Mouse (Mus musculus) forebrain, embryonic 12.5 days (tissue): Measurements from ENCODE around the gene Rabgef1. TPM values are rescaled to one million over a fixed set of nuclear protein-coding genes. Genes with fewer than 3 reads are reported as not detected.

Experiments used
- ATAC-seq: fragments of 200-750 bp; cut with Nextera tagmentation; 2 replicates; pipeline ENCODE4 v1.8.0; 2017; ENCODE audit warnings: moderate TSS enrichment; ENCODE audit not compliant: low FRiP score
- H3K27ac ChIP-seq: fragments of 300-500 bp; sonication (generic); 2 replicates; pipeline ENCODE4 v1.5.1; 2016; ENCODE audit warnings: mild to moderate bottlenecking
- H3K27me3 ChIP-seq: fragments of 300-500 bp; sonication (generic); 2 replicates; pipeline ENCODE4 v1.6.1; 2016; ENCODE audit warnings: mild to moderate bottlenecking
- H3K36me3 ChIP-seq: fragments of 300-500 bp; sonication (generic); replicated peaks from 2 replicates; pipeline ENCODE4 v1.6.1; 2016; ENCODE audit warnings: mild to moderate bottlenecking
- H3K4me1 ChIP-seq: fragments of 300-500 bp; sonication (generic); 2 replicates; pipeline ENCODE4 v1.6.1; 2016
- H3K4me2 ChIP-seq: fragments of 300-500 bp; sonication (generic); 2 replicates; pipeline ENCODE4 v1.6.1; 2016; ENCODE audit warnings: mild to moderate bottlenecking, moderate library complexity
- H3K4me3 ChIP-seq: fragments of 300-500 bp; sonication (generic); replicated peaks from 2 replicates; pipeline ENCODE4 v1.5.1; 2016; ENCODE audit warnings: mild to moderate bottlenecking
- H3K9ac ChIP-seq: fragments of 300-500 bp; sonication (generic); 2 replicates; pipeline ENCODE4 v1.6.1; 2016; ENCODE audit warnings: mild to moderate bottlenecking
- H3K9me3 ChIP-seq: fragments of 300-500 bp; sonication (generic); 2 replicates; pipeline ENCODE4 v1.6.1; 2016
- WGBS: fragments of 180-500 bp; shearing (Covaris S2); methylation state at CpG from one replicate; pipeline ENCODE4 v1.1.7; 2016; 5-methylcytosine and 5-hydroxymethylcytosine counted together
- polyA plus RNA-seq: library from polyadenylated mRNA; unstranded; fragments of >200 nt; fragmentation: Nextera tagmentation; extraction: Ambion mirVana; gene quantifications from 2 replicates; pipeline ENCODE4 v1.2.1, GENCODE M21; 2016

Rabgef1 gene
- polyA plus RNA-seq, result 30.7 and 31.5 TPM in 2 replicates

DNA sequence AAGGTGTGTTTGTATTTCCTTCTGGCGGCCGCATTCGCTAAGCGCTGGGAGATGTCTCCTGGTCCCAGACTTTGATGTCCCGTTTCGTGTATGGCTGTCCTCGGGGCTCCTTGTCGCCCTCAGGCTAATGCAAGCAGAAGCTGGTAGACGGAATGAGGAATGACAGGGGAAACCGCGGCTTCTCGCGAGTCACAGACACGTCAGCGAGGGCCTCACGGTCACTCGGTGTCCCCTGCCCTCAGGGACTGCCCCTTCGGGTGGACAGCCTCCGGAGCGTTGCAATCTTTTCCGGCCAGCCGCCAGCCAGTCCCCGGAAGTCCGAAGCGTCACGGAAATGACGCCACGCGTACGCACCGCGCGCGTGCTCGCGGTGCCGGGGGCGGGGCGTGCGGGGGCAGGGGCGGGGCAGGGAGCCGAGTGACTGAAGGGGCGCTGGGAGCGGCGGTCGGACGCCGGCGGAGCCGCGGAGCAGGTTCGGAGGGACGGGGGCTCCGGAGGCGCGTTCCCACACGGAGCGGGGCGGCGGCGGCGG lies at the start of gene Rabgef1:
TSS of gene Rabgef1 (plus strand) at position 376 of the 532 bp plus-strand sequence.
- Histone ChIP-seq H3K9ac (peak within 1 kb of the TSS; percentile 93), H3K9me3 (no peaks in the 10 kb centered on the region), H3K4me3 (peak within 1 kb of the TSS; percentile 93), H3K36me3 (no peaks in the 10 kb centered on the region), H3K4me2 (peak within 1 kb of the TSS; percentile 65), H3K27me3 (no peaks in the 10 kb centered on the region), H3K4me1 (peaks cover 19% of the 10 kb centered on the region), H3K27ac (peak within 1 kb of the TSS; percentile 87)
- WGBS, result under 1% methylated on average over 60 of the region's 62 CpGs
- peak; percentile 95 for ATAC-seq

DNA sequence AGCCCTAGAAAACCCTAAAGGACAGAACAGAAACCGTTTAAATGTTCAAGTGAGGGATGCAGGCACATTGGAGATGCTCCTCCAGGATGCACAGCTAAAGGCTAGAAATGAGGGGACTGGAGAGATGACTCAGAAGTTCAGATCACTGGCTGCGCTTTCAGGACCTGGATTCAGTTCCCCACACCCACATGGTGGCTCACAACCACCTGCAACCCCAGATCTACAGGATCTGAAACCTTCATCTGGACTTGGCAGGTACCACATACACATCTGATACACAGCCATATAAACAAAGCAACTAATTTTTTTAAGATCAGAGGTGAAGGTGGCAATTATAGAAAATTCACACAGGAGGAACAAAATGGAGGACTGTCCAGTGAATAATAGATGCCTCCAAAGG lies 49.2 kb upstream of the Rabgef1 start:
- no peaks in the 10 kb centered on the region; the same call in 1 of the 2 replicates for H3K36me3 ChIP-seq
- whole genome bisulfite sequencing, result 86% methylated on average over 2 of the region's 2 CpGs
- ATAC-seq, result no peak
- H3K9ac ChIP-seq, result no peak overlapping the region
- H3K4me2 ChIP-seq, result no peak overlapping the region
- no peaks in the 10 kb centered on the region for H3K9me3 ChIP-seq
- peaks cover 4% of the 10 kb centered on the region; the same call in 1 of the 2 replicates for H3K4me1 ChIP-seq
- H3K4me3 ChIP-seq, result no peak overlapping the region
- H3K27me3 ChIP-seq, result no peaks in the 10 kb centered on the region
- H3K27ac ChIP-seq, result no peak overlapping the region

DNA sequence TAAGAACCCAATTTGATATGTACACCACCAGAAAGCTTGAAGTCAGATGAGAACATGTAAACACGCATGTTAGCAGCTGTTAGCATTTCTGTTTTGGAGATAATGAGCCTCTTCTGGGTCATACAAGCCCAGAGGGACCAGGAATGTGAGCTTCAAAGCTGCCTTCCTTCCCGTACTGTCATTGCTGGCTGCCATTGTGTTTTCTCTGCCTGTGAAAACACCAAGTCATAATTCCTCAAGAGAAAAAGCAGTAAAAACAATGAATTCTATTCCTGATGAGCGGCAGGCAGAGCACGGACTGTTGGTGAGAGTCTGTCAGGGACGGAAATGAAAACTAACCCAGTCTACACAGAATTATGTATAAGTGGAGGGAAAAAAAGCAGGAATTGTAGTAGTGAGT lies 47.3 kb upstream of the Rabgef1 start:
- no peak for ATAC-seq
- WGBS, result 79% methylated on average over 5 of the region's 5 CpGs
- Histone ChIP-seq H3K4me2 (no peak overlapping the region), H3K4me1 (peaks cover 4% of the 10 kb centered on the region; the same call in 1 of the 2 replicates), H3K27ac (no peak overlapping the region), H3K36me3 (no peaks in the 10 kb centered on the region; the same call in 1 of the 2 replicates), H3K9ac (no peak overlapping the region), H3K4me3 (no peak overlapping the region), H3K9me3 (no peaks in the 10 kb centered on the region), H3K27me3 (no peaks in the 10 kb centered on the region)

DNA sequence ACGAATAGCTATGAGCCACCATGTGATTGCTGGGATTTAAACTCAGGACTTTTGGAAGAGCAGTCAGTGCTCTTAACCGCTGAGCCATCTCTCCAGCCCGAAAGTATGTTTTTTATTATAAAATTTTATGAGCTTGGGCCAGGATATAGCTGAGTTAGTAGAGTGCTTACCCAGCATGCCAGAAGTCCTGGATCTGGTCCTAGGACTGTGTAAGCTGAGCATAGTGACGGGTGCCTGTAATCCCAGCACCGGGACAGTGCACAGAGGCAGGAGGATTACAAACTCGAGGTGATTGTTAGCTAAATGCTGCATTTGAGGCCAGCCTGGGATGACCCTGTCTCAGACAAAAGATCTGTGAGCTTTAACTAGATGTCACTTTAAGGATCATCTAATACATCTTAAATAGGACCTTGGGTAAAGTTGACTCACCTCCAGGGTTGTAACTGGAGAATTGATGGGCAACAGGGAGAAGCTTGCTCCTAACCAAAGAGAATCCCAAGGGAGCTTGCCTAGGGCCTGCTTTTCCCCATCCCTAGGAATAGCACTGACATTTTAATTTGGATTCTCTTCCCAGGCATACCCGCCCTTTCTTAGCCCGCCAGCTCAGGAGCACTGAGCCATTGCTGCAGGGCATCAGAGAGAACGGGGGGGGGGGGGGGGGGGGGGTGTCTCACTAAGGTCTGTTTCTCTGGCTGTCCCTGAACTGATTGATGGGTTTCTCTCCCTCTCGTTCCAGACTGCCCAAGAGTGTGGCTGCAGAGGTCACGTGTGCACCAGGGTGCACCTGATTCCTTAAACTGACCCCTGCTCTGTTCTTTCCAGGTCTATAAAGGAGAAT lies 42.7 kb upstream of the Rabgef1 start:
- Histone ChIP-seq H3K9ac (no peak overlapping the region), H3K4me3 (no peak overlapping the region), H3K4me2 (no peak overlapping the region), H3K27me3 (no peaks in the 10 kb centered on the region), H3K27ac (no peak overlapping the region), H3K9me3 (no peaks in the 10 kb centered on the region), H3K4me1 (no peaks in the 10 kb centered on the region), H3K36me3 (no peaks in the 10 kb centered on the region)
- 78% methylated on average over 11 of the region's 11 CpGs for WGBS
- no peak for ATAC-seq

DNA sequence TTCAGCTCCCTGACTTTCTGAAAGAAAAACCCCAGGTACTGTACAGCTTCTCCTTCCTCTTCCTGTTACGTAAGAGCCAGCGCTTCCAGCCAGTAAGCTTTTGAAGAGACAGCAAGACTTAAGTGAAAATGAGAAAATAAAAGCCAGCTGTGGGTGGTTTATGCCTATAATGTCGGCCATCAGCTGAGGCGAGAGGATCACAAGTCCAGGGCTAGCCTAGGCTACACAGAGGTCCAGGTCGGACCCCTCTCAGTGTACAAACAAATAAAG lies 42.1 kb upstream of the Rabgef1 start:
- Histone ChIP-seq H3K27me3 (no peaks in the 10 kb centered on the region), H3K27ac (no peak overlapping the region), H3K9me3 (no peaks in the 10 kb centered on the region), H3K4me3 (no peak overlapping the region), H3K4me2 (no peak overlapping the region), H3K9ac (no peak overlapping the region), H3K36me3 (no peaks in the 10 kb centered on the region), H3K4me1 (no peaks in the 10 kb centered on the region)
- ATAC-seq, result no peak
- 95% methylated on average over 5 of the region's 5 CpGs for WGBS

DNA sequence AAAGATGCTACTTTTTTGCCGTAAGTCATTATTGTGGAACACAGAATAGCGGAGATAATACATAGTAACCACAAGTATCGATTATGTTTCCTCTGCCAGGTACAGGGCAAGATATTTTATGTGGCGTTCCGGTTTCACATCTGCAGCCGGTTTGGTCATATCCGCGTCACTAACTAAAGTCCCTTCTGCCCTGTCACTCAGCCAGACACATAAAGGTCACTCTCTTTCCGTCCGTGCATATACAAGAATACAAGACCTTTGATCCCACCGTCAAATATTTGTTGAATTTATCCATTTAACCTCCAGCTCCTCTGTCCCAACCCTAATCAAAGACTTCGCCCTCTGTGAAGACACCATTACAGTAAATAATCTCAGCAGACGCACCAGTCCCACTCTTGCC lies 35.0 kb upstream of the Rabgef1 start:
- Histone ChIP-seq H3K4me1 (no peaks in the 10 kb centered on the region), H3K4me3 (no peak overlapping the region), H3K4me2 (no peak overlapping the region), H3K27me3 (no peaks in the 10 kb centered on the region), H3K9me3 (no peaks in the 10 kb centered on the region), H3K27ac (no peak overlapping the region), H3K36me3 (peaks cover 9% of the 10 kb centered on the region), H3K9ac (no peak overlapping the region)
- whole genome bisulfite sequencing, result 95% methylated on average over 13 of the region's 13 CpGs
- no peak for ATAC-seq

DNA sequence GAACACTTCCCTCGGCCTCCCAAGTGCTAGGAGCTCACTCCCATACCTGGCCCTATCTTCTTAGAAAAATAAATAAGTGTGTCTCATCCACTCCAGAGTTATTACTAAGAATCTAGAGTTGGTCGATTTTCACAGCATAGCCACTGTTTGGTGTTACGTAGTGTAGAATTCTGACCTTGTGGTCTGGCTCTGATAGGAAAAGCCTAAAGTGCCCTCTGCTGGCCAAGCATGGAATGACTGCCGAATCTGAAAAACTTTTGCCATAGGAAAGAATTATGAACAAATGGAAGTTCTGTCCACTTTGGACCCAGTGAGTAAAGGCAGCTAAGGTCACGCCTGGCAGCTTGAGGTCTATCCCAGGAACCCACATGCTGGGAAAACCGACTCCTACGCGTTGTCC lies 32.2 kb upstream of the Rabgef1 start:
- no peak overlapping the region for H3K4me3 ChIP-seq
- ATAC-seq, result no peak
- H3K4me2 ChIP-seq, result no peak overlapping the region
- H3K9ac ChIP-seq, result no peak overlapping the region
- H3K27ac ChIP-seq, result no peak overlapping the region
- no peaks in the 10 kb centered on the region for H3K27me3 ChIP-seq
- 30% methylated on average over 8 of the region's 8 CpGs for WGBS
- H3K4me1 ChIP-seq, result peaks cover 6% of the 10 kb centered on the region
- no peaks in the 10 kb centered on the region for H3K9me3 ChIP-seq
- peaks cover 9% of the 10 kb centered on the region for H3K36me3 ChIP-seq

DNA sequence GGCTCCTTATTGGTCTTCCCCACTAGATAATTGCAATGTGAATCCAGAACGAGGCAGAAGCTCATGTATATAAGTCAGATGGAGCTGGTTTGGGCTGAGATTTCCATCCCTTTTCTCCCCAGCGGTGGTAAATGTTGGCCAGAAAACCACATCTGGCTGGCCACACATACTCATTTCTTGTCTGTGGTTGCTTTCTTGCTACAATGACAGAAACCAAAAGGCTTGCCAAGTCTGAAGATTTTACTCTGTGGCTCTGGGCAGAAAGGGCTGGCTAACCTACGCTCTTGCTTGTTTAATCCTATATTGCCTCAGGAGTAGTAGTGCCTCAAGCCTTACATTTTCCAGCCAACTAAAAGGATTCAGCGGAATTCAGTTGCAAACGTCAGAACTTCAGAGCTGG lies 30.5 kb upstream of the Rabgef1 start:
- Histone ChIP-seq H3K27me3 (no peaks in the 10 kb centered on the region), H3K4me2 (no peak overlapping the region), H3K4me3 (no peak overlapping the region), H3K4me1 (peaks cover 15% of the 10 kb centered on the region), H3K27ac (no peak overlapping the region), H3K9ac (no peak overlapping the region), H3K9me3 (no peaks in the 10 kb centered on the region), H3K36me3 (peaks cover 3% of the 10 kb centered on the region; the same call in 1 of the 2 replicates)
- 84% methylated on average over 5 of the region's 5 CpGs for WGBS
- no peak for ATAC-seq

DNA sequence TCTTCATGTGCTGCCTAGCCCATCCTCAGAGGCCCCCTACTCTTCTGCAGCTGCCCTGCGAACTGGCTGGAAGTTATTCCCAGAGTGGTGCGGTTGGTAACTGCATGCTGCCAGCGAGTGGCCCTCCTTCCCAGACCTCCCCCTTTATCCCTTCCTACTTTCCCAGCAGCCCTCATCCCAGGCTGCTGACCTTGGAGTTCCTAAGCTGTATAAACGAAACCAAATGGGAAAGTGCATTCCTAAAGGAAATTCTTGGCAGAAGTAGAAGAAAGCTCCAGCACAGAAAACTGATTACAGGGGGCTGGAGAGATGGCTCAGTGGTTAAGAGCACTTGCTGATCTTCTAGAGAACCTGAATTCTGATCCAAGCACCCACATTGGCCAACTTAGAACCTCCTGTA lies 29.6 kb upstream of the Rabgef1 start:
- H3K9ac ChIP-seq, result no peak overlapping the region
- H3K36me3 ChIP-seq, result no peaks in the 10 kb centered on the region
- no peak overlapping the region for H3K27ac ChIP-seq
- H3K4me1 ChIP-seq, result peaks cover 15% of the 10 kb centered on the region
- no peak overlapping the region for H3K4me2 ChIP-seq
- ATAC-seq, result no peak
- H3K4me3 ChIP-seq, result no peak overlapping the region
- no peaks in the 10 kb centered on the region for H3K27me3 ChIP-seq
- WGBS, result 75% methylated on average over 4 of the region's 4 CpGs
- H3K9me3 ChIP-seq, result no peaks in the 10 kb centered on the region

DNA sequence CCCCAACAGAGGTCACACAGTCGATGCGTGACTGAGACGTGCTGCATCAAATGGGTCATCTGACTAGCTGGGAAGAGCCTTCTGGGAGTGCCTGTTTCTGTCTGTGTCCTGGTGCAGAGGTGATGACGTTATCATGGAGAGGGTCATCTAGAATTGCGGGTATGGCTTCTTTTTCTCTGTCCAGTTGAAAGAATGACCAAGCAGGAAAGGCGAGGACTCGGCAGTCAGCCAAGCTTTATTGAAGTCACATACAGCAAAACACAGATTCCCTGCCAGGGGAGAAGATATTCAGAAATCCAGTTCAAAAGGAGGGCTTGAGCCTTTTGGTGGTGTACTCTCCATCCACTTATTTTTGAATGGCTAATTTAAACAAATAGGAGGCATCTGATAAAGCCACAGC lies 28.5 kb upstream of the Rabgef1 start:
- no peaks in the 10 kb centered on the region for H3K9me3 ChIP-seq
- no peak overlapping the region for H3K4me2 ChIP-seq
- H3K4me1 ChIP-seq, result peaks cover 15% of the 10 kb centered on the region
- no peak overlapping the region for H3K27ac ChIP-seq
- no peak for ATAC-seq
- WGBS, result 96% methylated on average over 7 of the region's 7 CpGs
- H3K27me3 ChIP-seq, result no peaks in the 10 kb centered on the region
- H3K4me3 ChIP-seq, result no peak overlapping the region
- no peak overlapping the region for H3K9ac ChIP-seq
- H3K36me3 ChIP-seq, result no peaks in the 10 kb centered on the region

DNA sequence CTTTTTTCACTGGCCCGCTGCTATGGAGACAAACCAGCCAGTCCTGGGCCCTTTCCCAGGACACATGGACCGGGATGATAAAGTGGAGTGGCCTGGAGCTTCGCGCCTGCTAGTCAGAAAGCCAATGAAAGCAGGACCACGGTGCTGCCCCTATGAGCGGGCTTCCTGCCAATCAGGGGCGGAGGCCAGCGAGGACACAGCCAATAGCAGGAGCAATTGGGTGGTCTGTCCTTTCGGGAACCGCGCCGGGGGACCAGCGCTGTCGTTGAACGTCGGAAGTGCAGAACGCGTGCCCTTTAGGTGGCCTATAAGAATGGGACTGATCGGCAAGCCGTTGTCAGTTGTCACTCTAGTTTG lies 27.6 kb upstream of the Rabgef1 start:
- Histone ChIP-seq H3K4me2 (peak overlapping the region; percentile 87), H3K9me3 (no peaks in the 10 kb centered on the region), H3K27ac (peak overlapping the region; percentile 85), H3K36me3 (0 out of 2 replicates have a peak, but pooled peaks cover 5% of the 10 kb centered on the region), H3K4me1 (peaks cover 15% of the 10 kb centered on the region), H3K4me3 (peak overlapping the region; percentile 62), H3K27me3 (no peaks in the 10 kb centered on the region), H3K9ac (peak overlapping the region; percentile 80; the same call in 1 of the 2 replicates)
- ATAC-seq, result peak; percentile 58
- WGBS, result 2% methylated on average over 20 of the region's 20 CpGs

DNA sequence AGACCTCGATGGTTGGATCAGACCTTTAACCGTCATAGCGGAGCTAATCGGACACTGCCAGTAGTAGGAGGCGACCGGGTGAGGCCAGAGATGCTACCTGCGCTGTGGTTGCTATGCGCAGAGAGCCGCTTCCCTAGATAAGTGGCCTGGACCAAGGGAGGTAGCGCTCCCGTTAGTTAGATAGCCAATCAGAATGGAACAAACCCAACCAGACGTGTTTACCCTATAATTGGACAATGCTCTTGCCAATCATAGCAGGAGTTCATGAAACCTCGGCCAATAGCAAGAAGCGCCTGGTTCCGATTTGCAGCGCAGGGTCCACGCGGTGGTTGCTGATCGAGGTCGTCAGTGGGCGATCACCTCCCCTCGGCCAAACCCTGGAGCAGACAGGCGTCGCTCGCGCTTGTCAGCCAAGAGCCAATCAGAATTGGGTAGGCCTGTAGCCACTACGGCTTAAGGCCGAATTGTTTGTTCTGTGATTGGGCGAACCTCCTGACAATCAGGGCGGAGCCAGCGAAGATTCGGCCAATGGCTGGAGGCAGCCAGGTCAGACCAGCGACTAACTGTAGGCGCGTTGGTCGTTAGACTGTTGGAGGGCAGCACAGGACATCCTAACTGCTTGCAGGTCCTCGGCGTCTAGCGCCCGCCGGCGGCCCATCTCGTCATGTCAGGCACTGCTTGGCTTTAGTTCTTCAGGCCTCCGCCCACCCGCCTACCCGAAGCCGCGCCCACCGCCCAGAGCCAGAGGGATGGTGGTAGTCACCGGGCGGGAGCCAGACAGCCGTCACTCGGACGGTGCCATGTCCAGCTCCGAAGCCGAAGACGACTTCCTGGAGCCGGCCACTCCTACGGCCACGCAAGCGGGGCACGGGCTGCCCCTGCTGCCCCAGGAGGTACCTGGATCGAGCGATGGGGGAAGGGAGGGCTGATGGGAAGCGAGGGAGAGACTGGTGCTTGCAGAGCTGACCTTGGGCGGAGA lies 27.0 kb upstream of the Rabgef1 start, which contains the start of gene Kctd7:
TSS of gene Kctd7 (plus strand) at position 528 of the 979 bp plus-strand sequence.
- H3K9ac ChIP-seq, result peak within 1 kb of the TSS; percentile 80
- H3K9me3 ChIP-seq, result no peaks in the 10 kb centered on the region
- H3K36me3 ChIP-seq, result peaks cover 9% of the 10 kb centered on the region; the same call in 1 of the 2 replicates
- H3K4me3 ChIP-seq, result peak within 1 kb of the TSS; percentile 62
- peak; percentile 97 for ATAC-seq
- peak within 1 kb of the TSS; percentile 87 for H3K4me2 ChIP-seq
- H3K27ac ChIP-seq, result peak within 1 kb of the TSS; percentile 85
- H3K4me1 ChIP-seq, result peaks cover 15% of the 10 kb centered on the region
- H3K27me3 ChIP-seq, result no peaks in the 10 kb centered on the region
- under 1% methylated on average over 66 of the region's 66 CpGs for WGBS
